Mouse (Mus musculus) intestine, embryonic 16.5 days (tissue): ENCODE measurements at regions not wholly inside any gene's neighbourhood (a gene's known extent, or its start where the extent isn't known, plus 50 kb on each side); places are given as distances from the start of the nearest gene placed in this dataset.
A peak's percentile ranks its signal among the peaks of the same experiment; 100 is the strongest.

Source experiments
- ATAC-seq: fragments of 200-750 bp; cut with Nextera tagmentation; 2 replicates; pipeline ENCODE4 v1.8.0; 2017; ENCODE audit warnings: moderate TSS enrichment, moderate library complexity
- H3K27ac ChIP-seq: fragments of 300-500 bp; sonication (generic); 2 replicates; pipeline ENCODE4 v1.5.1; 2014; ENCODE audit warnings: mild to moderate bottlenecking, low read length
- H3K27me3 ChIP-seq: fragments of 300-500 bp; sonication (generic); replicated peaks from 2 replicates; pipeline ENCODE4 v1.6.1; 2014; ENCODE audit warnings: low read length, control low read depth, mixed read lengths; ENCODE audit not compliant: control insufficient read depth, insufficient read depth
- H3K36me3 ChIP-seq: fragments of 300-500 bp; sonication (generic); 2 replicates; pipeline ENCODE4 v1.6.1; 2014; ENCODE audit warnings: low read length, control low read depth; ENCODE audit not compliant: control insufficient read depth, insufficient read depth
- H3K4me1 ChIP-seq: fragments of 300-500 bp; sonication (generic); 2 replicates; pipeline ENCODE4 v1.6.1; 2014; ENCODE audit warnings: low read length, control low read depth, mixed read lengths; ENCODE audit not compliant: control insufficient read depth, insufficient read depth
- H3K4me2 ChIP-seq: fragments of 300-500 bp; sonication (generic); 2 replicates; pipeline ENCODE4 v1.6.1; 2014; ENCODE audit warnings: low read depth, low read length, control low read depth
- H3K4me3 ChIP-seq: fragments of 300-500 bp; sonication (generic); 2 replicates; pipeline ENCODE4 v1.5.1; 2014; ENCODE audit warnings: mild to moderate bottlenecking, low read length
- H3K9ac ChIP-seq: fragments of 300-500 bp; sonication (generic); 2 replicates; pipeline ENCODE4 v1.6.1; 2014; ENCODE audit warnings: low read depth, low read length
- H3K9me3 ChIP-seq: fragments of 300-500 bp; sonication (generic); 2 replicates; pipeline ENCODE4 v1.6.1; 2016; ENCODE audit warnings: low read length, control low read depth; ENCODE audit not compliant: control insufficient read depth
- WGBS: fragments of 180-500 bp; shearing (Covaris S2); extraction: QIAGEN DNeasy Blood & Tissue Kit; methylation state at CpG from one replicate; pipeline ENCODE4 v1.1.7; 2014; 5-methylcytosine and 5-hydroxymethylcytosine counted together

DNA sequence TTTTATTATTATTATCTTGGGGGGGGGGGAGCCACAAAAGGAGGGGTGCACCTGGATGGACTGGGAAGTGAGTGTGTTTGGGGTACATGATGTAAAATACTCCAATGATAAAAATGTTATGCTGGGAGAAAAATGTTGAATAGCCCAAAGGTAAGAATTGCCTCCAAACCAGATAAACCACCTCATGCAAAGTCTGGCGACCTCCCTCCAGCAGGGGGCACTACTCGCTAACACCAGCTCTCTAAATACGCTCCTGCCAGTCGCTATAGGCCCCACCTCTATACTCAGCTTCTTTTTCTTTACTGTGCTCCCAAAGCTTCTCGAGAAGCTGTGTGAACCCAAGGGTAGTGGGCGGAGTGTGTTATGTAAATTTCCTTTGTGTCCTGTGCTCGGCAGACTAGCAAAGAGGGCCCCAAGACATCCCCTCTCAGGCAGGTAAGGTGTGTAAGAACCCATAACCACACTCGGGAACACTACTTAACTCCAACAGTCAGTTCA, 357.0 kb downstream of the Wdr11 start:
- H3K27me3 ChIP-seq, result no peaks in the 10 kb centered on the region
- 76% methylated on average over 8 of the region's 8 CpGs for WGBS
- no peaks in the 10 kb centered on the region for H3K9me3 ChIP-seq
- H3K27ac ChIP-seq, result no peak overlapping the region
- no peaks in the 10 kb centered on the region for H3K4me1 ChIP-seq
- no peak overlapping the region for H3K4me2 ChIP-seq
- no peak overlapping the region for H3K9ac ChIP-seq
- no peak for ATAC-seq
- H3K4me3 ChIP-seq, result no peak overlapping the region
- no peaks in the 10 kb centered on the region for H3K36me3 ChIP-seq

DNA sequence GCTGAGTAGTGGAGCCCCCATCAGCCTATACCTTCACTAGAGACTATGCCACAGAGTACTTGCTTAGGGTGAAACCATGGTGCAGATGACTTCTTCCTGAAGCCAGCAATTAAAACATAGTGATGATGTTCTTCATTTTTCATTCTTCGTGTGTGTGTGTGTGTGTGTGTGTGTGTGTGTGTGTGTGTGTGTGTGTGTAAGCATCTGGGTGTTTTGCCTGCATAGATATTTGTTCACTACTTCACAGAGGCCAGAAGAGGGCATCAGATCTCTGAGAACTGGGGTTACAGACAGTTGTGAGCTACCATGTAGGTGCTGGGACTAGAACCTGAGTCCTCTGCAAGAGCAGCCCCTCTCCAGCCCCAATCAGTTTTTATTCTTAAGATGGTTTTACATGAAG, 358.8 kb downstream of the Wdr11 start:
- no peak overlapping the region for H3K27ac ChIP-seq
- no peak overlapping the region for H3K4me2 ChIP-seq
- no peaks in the 10 kb centered on the region for H3K9me3 ChIP-seq
- no peak for ATAC-seq
- no peak overlapping the region for H3K9ac ChIP-seq
- no peaks in the 10 kb centered on the region for H3K27me3 ChIP-seq
- no peaks in the 10 kb centered on the region for H3K36me3 ChIP-seq
- H3K4me1 ChIP-seq, result no peaks in the 10 kb centered on the region
- H3K4me3 ChIP-seq, result no peak overlapping the region
- WGBS, result 84% methylated on average over 1 of the region's 1 CpGs

DNA sequence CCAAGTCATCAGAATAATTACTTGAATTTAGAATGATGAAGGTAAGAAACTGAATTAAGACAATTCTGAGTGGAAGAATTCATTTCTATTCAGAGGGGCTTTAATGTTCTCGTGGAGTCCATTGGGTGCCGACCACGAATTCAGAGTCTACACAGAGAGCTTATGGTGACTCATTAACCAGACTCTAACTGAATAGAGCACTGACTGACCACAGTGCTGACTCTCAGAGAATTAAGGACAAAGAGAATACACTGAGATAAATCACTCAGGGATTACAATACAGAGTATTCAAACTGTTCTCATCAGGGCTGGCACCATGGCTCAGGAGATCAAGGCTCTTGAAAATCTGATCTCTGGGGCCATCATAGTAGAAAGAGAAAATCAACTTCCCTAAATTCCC, 366.7 kb downstream of the Wdr11 start:
- WGBS, result 51% methylated on average over 3 of the region's 3 CpGs
- no peaks in the 10 kb centered on the region for H3K9me3 ChIP-seq

DNA sequence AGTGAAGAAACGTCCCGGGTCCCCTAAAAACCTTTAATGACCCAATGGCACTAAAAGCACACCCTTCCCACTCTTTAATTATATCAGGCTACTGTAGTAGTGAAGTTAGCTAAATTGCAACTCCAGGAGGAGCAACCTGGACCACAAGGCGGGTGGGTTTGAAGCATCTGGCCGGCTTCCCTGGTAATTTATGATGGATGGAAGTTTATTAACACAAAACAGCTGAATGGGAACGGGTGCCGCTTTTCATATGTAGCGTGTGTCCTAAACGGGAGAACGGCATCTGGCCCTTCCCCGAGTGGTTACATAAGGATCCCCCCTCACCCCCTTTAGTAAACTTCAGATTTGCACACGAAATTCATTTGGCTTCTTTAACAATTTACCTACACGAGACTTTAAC, 370.9 kb downstream of the Wdr11 start:
- ATAC-seq, result no peak
- Histone ChIP-seq H3K4me1 (peaks cover 23% of the 10 kb centered on the region), H3K4me3 (no peak overlapping the region), H3K9me3 (no peaks in the 10 kb centered on the region), H3K27ac (no peak overlapping the region), H3K4me2 (peak overlapping the region; percentile 8; the same call in 1 of the 2 replicates), H3K27me3 (no peaks in the 10 kb centered on the region), H3K36me3 (no peaks in the 10 kb centered on the region), H3K9ac (no peak overlapping the region)
- 39% methylated on average over 12 of the region's 12 CpGs for WGBS

More for the DNA sequence above, 366.7 kb downstream of the Wdr11 start:
- no peak for ATAC-seq
- peaks cover 9% of the 10 kb centered on the region for H3K4me1 ChIP-seq
- no peak overlapping the region for H3K9ac ChIP-seq
- no peak overlapping the region for H3K27ac ChIP-seq
- no peak overlapping the region for H3K4me3 ChIP-seq
- no peak overlapping the region for H3K4me2 ChIP-seq
- H3K27me3 ChIP-seq, result no peaks in the 10 kb centered on the region
- no peaks in the 10 kb centered on the region for H3K36me3 ChIP-seq

DNA sequence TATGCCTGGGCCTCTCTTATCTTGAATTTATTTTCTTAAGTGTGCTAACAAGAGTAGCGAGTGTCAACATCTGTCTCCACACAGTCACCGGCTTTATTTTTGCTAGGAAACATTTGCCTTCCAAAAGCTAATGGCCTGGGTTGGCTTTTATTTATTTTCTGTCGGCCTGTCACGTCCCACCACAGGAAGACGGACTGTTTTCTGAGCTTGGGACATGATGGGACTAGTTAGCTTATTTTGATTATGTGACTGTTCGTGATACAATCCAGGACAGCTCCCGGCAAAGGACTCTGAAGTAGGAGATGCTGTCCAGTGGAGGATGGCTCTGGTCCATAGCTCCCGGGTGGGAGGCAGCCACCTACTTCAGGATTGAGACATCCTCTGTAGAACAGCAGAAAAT, 372.5 kb downstream of the Wdr11 start:
- no peaks in the 10 kb centered on the region for H3K27me3 ChIP-seq
- no peak for ATAC-seq
- H3K4me1 ChIP-seq, result peaks cover 23% of the 10 kb centered on the region
- WGBS, result 36% methylated on average over 8 of the region's 8 CpGs
- H3K9me3 ChIP-seq, result no peaks in the 10 kb centered on the region
- H3K4me2 ChIP-seq, result no peak overlapping the region
- no peaks in the 10 kb centered on the region for H3K36me3 ChIP-seq
- H3K27ac ChIP-seq, result no peak overlapping the region
- H3K4me3 ChIP-seq, result no peak overlapping the region
- H3K9ac ChIP-seq, result no peak overlapping the region

DNA sequence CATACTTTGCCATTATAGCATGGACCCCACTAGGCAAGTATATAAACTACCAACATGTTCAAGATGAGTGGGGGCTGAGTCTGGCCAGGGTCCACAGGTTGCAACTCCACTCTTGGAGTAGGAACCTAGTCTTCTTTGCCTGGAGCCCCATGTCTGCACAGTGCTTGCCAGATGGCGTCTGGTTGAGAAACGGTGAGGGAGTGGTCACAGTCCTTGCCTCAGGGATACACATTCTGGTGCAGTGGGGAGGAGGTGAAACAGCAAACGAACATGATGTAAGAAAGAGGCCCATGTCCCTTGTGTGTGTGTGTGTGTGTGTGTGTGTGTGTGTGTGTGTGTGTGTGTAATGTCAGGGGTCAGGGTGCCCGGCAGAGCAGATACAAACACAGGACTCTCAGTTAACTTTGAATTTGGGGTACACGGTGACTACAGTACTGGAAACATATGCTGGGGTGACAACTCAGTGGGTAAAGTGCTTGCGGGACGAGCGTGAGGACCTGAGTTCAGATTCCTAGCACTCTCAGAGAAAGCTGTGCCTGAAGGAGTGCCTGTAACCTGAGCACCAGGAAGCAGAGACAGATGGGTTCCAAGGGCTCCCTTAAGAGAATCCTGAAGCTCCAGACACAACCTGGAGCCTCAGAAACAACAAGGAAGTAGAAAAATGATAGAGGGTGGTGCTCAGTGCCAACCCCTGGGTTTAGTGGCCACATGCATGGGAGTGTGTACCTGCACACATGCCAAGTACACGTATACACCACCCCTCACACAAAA, 373.8 kb downstream of the Wdr11 start:
- no peak overlapping the region for H3K4me2 ChIP-seq
- H3K27me3 ChIP-seq, result no peaks in the 10 kb centered on the region
- H3K36me3 ChIP-seq, result no peaks in the 10 kb centered on the region
- ATAC-seq, result peak; percentile 70
- 63% methylated on average over 9 of the region's 9 CpGs for WGBS
- no peak overlapping the region for H3K4me3 ChIP-seq
- peaks cover 23% of the 10 kb centered on the region for H3K4me1 ChIP-seq
- H3K9me3 ChIP-seq, result no peaks in the 10 kb centered on the region
- no peak overlapping the region for H3K27ac ChIP-seq
- no peak overlapping the region for H3K9ac ChIP-seq

DNA sequence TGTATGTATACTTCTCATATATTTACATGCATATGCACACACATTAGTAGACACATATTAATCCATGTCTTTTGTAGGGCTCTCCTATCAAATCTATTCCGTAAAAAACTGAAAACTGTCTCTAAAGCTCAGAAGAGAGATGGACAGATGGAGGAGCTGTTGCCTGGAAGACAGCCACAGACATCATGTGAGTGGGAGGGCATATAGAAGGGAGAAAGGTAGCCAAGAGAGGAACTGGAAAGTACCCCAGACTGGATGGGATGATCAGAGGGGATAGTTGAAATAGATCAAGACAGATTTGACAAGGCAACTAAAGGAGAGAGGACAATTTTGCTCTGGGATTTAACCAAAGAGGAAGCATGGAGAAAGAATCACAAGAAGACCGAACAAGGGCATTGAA, 375.1 kb downstream of the Wdr11 start:
- Histone ChIP-seq H3K9ac (no peak overlapping the region), H3K27me3 (no peaks in the 10 kb centered on the region), H3K27ac (no peak overlapping the region), H3K4me3 (no peak overlapping the region), H3K9me3 (no peaks in the 10 kb centered on the region), H3K4me1 (peaks cover 18% of the 10 kb centered on the region), H3K4me2 (no peak overlapping the region), H3K36me3 (no peaks in the 10 kb centered on the region)
- no peak for ATAC-seq
- 89% methylated on average over 2 of the region's 2 CpGs for WGBS

DNA sequence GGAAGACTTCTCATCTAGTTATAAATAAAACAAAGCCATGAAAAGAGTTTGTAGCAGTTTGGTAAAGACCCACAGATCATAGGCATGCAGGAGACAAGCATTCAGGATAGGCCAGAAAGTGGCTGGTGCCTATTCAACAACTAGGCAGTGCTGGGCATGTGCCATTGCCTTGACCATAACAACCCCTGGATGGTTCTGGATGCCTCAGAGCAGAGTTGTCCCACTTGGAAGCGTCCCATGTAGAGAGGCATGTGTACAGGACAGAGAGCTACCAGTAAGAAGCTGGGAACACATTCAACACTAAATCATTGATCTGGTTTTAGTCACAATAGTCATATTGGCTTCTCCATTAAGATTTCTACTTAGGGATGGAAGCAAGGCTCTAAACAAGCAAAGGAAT, 378.5 kb downstream of the Wdr11 start:
- no peak overlapping the region for H3K4me2 ChIP-seq
- H3K27me3 ChIP-seq, result no peaks in the 10 kb centered on the region
- H3K9ac ChIP-seq, result no peak overlapping the region
- 89% methylated on average over 1 of the region's 1 CpGs for WGBS
- no peak overlapping the region for H3K4me3 ChIP-seq
- H3K9me3 ChIP-seq, result no peaks in the 10 kb centered on the region
- peaks cover 3% of the 10 kb centered on the region; the same call in 1 of the 2 replicates for H3K4me1 ChIP-seq
- ATAC-seq, result no peak
- no peak overlapping the region for H3K27ac ChIP-seq
- no peaks in the 10 kb centered on the region for H3K36me3 ChIP-seq

DNA sequence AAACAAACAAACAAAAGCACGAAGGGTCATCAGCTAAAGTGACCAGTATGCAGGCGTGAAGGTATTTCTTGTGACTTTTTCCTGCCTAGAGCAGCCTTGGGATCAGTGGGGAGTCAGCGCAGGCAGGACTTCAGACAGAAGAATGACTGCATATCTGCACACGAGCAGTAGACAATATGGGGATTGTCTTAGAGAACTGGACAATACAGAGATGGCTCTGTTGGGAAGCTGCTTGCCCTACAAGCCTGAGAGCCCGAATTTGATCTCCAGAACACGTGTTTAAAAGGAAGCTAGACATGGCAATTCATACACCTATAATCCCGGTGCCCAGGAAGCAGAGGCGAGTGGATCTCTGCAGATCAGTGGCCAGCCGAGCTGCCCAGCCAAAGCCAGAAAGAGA, 382.5 kb downstream of the Wdr11 start:
- H3K27ac ChIP-seq, result no peak overlapping the region
- H3K27me3 ChIP-seq, result no peaks in the 10 kb centered on the region
- 79% methylated on average over 9 of the region's 9 CpGs for WGBS
- no peaks in the 10 kb centered on the region for H3K9me3 ChIP-seq
- no peak overlapping the region for H3K4me3 ChIP-seq
- H3K36me3 ChIP-seq, result no peaks in the 10 kb centered on the region
- ATAC-seq, result no peak
- H3K9ac ChIP-seq, result no peak overlapping the region
- no peak overlapping the region for H3K4me2 ChIP-seq
- no peaks in the 10 kb centered on the region for H3K4me1 ChIP-seq

DNA sequence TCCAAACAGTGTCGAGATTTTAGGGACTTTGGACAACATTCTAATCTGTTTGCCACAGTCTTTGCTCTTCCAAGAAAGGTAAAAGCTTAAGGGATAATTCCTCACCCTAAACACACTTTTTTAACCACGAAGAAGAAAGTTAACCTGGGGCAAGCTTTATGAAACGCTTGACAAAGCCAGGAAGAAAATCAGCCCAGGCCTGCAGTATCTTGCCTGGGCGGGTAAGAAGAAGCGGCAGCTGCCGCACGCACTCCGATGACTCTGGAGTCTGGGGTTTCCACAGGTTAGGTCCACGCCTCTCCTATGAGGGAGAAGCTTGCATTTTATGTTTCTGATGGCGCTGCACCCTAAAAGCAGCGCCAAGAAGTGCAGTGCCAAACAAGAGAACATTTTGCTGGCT, 383.2 kb downstream of the Wdr11 start:
- no peak overlapping the region for H3K27ac ChIP-seq
- H3K4me2 ChIP-seq, result no peak overlapping the region
- ATAC-seq, result no peak
- H3K36me3 ChIP-seq, result no peaks in the 10 kb centered on the region
- no peaks in the 10 kb centered on the region for H3K27me3 ChIP-seq
- H3K4me3 ChIP-seq, result no peak overlapping the region
- H3K9ac ChIP-seq, result no peak overlapping the region
- 80% methylated on average over 11 of the region's 11 CpGs for WGBS
- no peaks in the 10 kb centered on the region for H3K4me1 ChIP-seq
- no peaks in the 10 kb centered on the region for H3K9me3 ChIP-seq
